Mouse (Mus musculus): ENCODE measurements around the gene Tubg2.
"Not testable (repeated sequence)": the region's sequence is repeated elsewhere in the genome, so short reads cannot be mapped to it uniquely, and the experiment has no call there.

Tubg2 gene

DNA sequence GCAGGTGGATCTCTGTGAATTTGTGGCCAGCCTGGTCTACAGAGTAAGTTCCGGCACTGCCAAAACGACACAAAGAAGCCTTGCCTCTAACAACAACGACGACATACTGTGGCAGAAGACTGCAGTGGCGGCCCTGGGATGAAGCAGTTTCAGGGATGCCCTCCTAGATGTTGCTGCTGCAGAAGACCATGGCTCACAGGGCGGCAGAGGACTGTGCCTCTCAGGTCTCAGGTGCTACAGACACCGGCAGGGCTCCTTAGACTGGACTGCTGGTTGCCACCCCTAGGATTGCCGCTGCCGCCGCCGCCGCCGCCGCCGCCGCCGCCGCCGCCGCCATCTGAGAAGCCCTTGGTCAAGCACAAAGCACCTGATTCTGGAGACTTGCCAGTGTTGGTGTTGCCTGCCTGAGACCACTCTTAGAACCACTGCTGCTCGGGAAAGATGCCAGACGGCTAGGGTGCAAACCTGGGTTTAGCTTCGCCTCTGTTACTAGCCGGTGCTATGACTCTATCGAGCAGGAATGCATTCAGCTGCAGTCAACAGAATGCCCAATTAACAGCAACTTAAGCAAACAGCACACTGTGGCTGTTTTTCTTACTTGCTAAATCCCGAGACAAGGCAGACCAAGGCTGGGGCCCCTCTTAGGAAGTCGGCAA is 15.4 kb upstream of the Tubg2 start:
- no peak for DNase-seq

DNA sequence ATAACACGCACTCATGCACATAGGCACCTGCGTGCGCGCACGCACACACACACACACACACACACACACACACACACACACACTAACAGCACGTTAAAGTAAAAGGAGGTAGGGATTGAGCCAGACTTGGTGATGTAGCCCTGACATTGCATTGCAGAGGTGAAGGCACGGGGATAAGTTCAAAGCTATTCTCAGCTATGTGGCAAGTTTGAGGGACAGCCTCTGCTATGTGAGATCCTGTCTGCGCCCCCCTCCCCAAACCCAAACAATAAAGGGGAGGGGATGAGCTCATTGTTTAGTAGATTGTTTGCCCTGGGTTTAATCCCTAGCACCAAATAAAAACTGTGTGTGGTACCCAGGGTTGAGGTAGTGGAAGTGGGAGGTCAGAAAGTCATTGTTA is 14.6 kb upstream of the Tubg2 start:
- DNase-seq, result no peak

DNA sequence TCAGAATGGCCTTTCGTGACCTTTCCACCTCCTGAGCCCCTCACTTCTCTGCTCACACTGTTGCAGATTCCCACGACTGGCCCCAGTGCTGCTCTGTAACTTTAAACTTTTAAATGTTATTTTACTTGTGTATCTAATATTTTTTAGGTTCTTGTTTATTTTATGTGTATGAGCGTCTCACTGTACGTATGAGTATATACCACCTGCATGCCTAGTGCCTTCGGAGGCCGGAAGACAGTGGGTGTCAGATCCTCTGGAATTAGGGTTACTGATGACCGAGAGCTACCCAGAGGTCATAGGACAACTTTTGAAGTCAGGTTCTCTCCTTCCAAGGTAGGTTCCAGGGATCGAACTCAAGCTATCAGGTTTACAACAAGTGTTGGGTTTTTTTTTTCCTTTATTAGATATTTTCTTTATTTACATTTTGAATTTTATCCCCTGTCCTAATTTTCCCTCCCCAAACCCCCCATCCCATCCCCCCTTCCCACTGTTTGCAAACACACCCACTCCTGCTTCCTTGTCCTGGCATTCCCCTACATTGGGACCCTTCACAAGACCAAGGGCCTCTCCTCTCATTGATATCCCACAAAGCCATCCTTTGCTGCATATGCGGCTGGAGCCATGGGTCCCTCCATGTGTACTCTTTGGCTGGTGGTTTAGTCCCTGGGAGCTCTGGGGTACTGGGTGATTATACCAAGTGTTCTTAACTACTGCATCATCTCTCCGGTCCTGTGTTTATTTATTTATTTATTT is 13.3 kb upstream of the Tubg2 start:
- no peak for DNase-seq

DNA sequence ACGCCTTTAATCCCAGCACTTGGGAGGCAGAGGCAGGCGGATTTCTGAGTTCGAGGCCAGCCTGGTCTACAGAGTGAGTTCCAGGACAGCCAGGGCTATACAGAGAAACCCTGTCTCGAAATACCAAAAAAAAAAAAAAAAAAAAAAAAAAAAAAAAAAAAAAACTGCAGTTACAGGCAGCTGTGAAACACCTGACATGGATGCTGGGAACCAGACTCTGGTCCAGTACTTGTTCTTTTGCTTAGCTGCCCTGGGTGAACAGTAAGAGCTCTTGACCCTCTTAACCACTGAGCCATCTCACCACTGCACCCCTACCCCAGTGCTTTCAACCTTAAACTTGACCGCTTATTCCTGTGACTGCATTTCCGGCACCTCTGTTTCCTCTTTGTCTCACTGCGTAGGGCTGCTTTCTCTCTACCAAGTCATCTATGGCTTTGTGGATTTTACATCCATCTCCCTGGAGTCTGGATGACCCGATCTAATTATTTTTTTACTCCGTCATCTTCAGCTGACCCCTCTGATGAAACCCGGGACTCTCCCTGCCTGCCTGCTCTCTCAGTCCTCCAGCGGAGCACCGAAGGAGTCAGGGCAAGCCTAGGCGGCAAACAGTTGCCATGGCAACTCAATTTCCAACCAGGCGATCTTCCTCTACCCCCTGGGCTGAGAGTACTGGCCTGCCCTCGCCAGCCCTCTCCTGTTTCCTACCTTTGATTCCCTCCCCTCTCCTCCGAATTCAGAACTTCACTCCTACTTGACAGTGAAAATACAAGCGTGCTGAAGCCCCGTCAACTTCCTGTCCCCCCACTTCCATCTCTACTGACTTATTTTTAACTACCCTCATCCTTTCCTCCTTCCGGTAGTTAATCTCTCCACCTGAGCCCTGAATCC is 12.1 kb upstream of the Tubg2 start:
- DNase-seq, result peak; percentile 53

DNA sequence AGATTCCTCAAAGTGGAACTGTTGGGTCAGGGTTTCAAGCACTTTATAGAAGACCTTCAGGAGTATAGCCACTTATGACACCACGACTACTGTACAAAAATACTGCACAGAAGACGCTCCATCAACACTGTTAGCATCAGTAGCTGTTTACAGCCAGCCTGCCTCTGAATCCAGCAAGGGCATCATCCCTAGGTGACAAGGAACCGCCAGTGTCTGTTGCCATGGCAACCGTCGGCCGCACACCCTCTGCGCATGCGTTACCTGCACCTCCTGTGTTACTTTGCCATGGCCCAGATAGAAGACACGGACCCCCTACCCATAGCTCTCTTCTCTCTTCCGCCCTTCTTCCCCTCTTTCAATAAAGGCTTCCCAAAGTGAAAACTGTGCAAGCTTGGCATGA is 9.3 kb upstream of the Tubg2 start:
- no peak for DNase-seq

DNA sequence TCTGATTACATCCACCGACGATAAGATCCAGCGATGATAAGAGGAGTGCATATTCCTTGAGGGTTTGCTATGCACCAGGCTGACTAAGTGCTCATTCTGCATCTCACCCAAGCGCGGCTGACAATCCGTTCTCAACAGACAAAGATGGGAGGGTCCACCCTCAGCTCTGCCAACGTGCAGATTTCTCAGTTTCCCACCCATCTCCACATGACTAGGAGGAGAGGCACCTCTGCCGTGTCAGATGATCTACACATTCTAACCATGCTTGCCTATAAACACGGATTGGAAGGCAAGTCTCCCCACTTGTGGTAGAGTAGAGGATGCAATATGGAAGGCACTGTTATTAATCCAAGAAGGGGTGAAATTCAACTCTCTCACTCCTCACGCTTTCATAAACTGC is 7.0 kb upstream of the Tubg2 start:
- no peak for DNase-seq

DNA sequence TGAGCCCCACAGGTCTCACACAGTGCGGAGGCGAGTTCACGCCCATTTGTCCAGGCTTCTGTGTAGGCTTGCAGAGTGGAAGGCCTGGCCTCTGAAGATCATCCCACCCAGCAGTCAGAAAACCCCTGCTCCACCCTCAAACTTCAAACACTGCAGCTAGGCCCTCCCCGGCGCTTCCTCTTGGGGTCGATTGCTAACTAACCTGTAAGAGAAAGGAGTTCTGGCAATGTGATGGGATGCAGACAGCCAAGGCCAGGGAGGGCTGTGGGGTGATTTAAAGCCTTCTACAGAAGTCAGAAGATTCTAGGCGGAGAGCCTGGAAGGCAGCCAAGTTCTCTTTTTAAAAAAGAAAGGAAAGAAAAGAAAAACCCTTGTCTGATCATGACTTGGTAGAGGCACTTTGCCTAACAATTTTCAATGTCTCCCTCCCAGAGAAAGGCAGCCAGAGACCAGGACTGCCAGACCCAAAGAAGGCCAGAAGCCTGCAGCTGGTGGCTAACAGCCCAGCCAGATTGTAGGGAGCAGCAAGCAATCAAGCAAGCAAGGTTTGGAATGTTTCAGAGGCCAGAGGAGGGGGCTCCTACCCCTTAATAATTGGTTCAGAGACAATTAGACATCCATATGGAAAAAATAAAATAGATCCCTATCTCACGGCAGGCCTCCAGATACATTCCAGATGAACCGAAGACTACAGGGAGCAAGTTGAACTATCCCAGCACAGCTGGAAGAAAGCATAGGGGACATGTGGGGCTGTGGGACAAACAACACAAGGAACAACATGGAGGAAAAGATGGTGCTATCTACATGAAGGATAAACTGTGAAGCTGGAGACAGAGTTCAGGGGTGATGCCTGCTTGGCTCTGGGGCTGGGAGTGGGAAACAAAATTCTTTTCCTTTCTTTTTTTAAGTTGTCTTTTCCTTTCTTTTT is 6.3 kb upstream of the Tubg2 start:
- no peak for DNase-seq

DNA sequence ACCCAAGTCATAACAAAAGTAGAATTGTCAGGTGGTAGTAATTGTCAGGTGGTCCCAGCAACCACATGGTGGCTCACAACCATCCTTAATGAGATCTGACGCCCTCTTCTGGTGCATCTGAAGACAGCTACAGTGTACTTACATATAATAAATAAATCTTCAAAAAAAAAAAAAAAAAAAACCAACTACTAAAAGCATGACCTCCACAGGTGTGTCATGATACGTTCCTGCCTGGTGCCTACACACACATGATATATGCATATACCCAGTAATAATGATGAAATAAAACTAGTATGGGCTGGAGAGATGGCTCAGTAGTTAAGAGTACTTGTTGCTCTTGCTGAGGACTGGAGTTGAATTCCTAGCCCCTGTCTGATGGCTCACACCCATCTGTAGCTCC is 4.6 kb upstream of the Tubg2 start:
- no peak for DNase-seq

DNA sequence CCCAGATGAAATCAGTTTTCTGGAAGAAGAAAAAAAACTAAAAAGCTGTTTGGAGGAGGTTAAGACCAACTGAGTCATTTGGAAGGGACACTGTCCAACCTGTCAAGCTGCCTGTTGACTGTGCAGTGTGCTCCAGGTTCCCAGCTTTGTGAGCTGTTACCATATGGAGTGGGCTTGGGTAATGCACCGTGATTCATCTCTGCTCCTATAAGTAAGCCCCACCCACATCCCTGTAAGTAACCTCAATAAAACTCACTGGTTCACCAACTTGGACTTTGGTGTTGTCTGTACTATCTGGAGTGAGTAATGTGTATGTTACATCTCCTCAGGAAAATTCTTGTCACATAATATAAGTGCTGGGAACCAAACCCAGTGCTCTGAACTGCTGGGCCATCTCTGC is 2.9 kb upstream of the Tubg2 start:
- no peak for DNase-seq

DNA sequence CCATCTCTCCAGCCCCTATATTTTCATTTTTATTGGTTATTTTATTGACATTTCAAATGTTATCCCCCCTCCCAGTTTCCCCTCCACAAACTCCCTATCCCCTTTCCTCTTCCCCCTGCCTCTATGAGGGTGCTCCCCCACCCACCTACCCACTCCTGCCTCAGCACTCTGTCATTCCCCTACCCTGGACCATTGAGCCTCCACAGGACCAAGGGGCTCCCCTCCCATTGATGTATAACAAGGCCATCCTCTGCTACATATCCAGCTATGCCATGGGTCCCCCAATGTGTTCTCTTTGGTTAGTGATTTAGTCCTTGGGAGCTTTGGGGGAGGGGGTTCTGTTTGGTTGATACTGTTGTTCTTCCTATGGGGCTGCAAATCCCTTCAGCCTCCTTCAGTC is 1.1 kb upstream of the Tubg2 start:
- DNase-seq, result no peak

DNA sequence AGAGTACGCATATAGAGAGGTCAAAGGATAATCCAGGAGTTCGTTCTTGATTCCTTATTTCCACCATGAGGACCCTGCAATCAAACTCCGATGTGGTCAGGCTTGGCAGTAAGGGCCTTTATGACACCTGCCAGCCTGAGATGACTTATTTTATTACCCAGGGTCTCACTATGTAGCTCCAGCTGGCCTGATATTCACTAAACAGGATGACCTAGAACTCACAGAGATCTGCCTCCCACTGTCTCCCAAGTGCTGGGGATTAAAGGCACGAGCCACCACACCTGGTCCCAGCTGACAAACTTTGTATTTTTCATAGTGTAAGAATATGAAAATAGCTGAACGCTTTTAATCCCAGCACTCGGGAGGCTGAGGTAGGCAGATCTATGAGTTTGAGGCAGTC is 556 bp upstream of the Tubg2 start:
- no peak for DNase-seq

DNA sequence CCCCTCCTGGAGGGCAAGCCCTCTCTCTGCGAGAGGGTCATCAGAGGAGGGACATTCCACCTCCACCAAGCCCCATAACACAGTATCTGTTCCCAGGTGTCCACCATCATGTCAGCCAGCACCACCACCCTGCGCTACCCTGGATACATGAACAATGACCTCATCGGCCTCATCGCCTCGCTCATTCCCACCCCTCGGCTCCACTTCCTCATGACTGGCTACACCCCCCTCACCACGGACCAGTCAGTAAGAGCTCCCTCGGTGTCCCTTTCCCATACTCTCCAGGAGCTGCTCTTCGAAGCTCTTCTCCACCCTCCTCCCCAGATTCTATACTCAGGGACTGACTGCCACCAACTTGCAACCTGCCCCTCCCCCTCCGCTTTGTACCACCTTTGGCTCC is 4.4 kb downstream of the Tubg2 start:
- not testable (repeated sequence) for DNase-seq

DNA sequence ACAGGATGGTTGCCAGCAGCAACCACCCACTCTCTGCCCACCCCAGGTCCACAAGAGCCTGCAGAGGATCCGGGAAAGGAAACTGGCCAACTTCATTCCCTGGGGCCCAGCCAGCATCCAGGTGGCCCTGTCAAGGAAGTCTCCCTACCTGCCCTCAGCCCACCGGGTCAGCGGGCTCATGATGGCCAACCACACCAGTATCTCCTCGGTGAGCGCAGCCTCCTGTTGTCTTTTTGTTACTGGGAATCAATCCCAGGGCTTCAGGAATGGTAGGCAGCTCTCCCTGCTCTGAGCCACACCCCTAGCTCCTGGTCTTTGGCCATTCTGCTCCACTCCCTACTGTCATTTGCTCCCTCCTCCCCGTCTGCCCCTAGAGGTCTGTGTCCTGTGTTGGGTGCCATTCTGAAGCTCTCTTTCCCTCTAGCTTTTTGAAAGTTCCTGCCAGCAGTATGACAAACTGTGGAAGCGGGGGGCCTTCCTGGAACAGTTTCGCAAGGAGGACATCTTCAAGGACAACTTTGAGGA is 5.3 kb downstream of the Tubg2 start:
- DNase-seq, result not testable (repeated sequence)

DNA sequence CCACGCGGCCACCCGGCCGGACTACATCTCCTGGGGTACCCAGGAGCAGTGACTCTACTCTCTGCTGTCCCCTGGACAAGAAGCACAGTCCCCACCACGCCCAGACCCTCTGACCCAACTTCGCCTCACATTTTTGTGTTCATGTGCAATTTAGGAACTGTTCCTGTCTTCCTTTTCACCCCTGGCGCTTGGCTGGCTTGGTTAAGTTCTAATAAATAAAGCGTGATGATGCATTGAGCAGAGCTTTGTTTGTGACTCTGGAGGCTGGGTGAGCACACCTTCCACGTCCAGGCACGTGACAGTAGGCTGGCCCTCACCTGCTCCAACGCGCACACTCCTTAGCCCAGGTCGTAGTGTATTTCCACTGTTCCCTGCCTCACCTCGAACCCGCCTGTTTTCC is 5.8 kb downstream of the Tubg2 start:
- DNase-seq, result no peak

DNA sequence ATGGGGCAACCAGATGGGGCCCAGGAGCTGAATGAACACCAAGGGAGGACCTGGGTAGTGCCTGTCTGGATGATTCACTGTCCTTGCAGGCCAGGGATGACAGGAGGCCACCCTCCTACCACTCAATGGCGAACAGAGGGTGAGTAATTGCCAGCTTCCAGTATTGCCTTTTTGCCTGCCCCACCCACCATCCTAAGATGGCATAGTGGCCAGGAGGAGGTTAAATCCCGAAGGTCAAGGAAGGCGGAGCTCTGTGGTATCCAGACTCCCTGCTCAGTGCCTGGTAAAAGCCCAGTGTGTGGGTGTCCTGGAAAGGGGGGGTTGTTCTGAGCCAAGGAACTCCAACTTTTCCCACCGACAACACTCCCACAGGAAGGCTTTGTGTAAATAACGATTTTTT is 6.6 kb downstream of the Tubg2 start:
- no peak for DNase-seq

DNA sequence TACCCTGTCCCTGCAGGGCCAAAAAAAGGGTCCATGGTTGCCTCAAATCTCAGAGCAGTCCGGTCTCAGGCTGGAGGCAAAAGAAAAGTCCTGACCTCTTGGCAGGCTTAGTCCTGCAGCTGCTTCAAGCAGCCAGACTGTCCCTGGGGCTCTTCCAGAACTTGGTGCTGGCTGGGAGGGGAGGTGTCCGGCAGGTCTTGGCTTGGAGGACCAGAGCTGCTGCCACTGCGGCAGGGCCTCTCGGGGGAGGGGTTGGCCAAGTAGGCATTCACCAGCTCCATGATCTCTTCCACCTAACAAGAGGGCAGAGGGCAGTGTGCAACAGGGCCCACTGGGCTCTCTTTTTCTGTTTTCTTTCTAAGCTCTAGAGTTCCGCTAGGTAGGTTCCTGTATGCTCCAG is 7.1 kb downstream of the Tubg2 start:
- DNase-seq, result no peak

DNA sequence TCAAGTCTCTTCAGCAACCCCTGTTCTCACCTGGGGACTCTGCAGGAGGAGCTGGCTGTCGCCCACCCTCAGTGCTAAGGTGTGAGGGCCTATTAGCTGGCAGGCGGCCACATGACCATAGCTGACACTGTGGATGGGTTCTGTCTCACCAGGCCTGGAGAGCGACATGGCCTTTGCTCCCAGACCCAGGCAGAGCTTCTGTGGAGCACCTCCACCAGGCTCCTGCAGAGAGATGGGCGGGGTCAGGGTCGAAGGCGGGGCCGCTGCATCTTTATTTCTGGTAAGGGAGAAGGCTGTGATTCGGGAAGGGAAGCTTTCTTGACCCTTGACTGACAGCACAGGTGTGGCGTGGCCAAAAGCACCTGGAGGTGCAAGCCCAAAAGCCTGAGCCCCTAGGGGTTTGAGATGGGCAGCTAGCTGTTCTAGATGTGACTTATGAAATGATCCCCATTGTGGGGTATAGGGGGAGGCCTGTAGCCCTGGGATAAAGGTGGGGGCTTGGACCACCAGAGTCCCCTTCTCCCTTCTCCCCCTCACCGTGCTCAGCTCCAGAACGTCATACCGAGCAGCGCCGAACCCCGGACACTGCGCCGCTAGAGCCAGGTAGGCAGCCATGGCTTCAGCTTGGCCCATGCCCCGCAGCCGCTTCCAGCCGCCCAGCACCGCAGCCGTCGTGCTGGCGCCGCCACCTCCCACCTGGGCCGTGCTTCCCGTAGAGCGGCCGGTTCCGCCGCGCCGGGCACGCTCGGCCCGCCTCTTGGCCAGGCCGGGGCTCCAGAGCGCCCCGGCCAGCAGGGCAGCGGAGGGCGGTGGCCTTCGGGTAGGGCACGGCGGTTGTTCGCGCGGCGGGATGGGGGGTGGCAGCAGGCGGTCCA is 8.0 kb downstream of the Tubg2 start:
- no peak for DNase-seq

DNA sequence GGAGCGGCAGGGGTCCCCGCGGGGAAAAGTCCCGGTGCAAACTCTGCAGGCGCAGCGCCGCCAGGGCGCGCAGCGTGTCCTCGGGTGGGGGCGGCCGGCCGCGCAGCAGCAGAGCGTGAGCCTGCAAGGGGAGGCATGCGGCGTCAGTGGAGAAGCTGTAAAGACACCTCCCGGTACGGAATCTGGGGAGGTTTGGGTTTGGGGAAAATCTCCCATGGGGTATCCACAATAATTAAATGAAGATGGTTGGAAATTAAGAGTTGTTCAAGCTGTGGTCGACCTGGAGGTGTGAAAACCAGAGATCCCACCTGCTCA is 8.6 kb downstream of the Tubg2 start:
- no peak for DNase-seq

DNA sequence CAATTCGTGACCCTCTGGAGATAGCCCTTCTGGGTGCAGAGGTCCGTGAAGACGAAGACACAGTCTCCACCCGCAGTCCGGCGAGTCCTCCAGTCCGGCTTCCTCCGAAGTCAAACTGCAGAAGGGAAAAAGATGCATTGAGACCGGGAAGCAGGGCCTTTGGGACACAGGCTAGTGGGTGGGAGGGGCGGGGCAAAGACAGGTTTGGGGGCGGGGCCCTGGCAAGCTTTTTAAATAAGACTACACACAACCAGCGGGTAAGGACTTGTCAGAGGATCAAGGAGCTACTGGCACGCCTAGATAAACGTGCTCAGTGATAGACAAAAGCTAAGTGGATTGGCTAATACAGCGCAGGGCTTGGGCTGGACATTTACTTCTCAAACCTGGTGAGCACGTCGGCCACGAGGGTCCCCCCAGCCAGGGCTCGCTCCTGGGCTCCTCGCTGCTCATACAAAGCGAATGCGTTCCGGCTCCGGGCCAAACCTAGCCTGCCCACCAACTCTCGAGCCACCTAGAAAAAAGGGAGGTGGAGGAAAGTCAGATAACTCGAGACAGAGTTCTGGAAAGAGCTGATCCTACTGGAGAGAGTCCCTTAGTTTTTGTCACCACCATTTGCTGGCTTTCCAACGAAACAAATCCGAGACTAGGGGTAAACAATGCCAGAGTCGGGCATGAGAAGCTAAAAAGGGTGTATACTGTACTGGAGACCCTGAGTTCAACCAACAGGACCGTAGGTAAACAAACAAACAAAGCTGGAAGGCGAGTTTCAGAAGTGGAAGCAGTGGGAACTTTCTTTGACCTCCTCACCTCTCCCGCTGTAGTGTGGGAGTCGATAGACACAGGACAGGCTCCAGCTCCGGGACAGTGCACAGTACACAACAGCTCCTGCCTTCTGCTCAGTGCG is 9.2 kb downstream of the Tubg2 start:
- DNase-seq, result no peak

DNA sequence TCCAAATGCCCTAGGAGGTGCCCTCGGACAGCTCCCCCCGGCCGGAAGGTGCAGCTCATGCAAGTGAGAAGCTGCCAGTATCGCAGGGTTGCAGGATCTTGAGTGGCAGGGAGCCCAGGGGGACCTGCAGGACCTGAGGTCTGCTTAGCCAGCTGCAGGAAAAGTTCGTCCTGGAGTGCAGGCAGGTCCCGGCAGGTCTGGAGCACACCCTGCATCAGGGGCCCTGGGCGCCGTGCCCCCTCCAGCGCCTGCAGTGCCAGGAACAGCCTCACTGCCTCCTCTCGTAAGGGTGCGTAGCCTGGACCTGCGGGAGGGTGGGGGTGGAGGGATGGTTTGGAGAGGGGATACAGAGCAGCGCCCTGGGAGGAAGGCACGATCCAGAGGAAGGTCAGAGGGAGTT is 10.7 kb downstream of the Tubg2 start:
- no peak for DNase-seq
